Mouse (Mus musculus) left cerebral cortex, adult 2 months (tissue): ENCODE results near the gene Fndc3a. TPM values are rescaled to one million over a fixed set of nuclear protein-coding genes. Genes with fewer than 3 reads are reported as not detected.

Experiments used
- DNase-seq, 2 experiments: peaks; one replicate each; pipeline ENCODE4 v3.0.0; 2021 to 2022; ENCODE audit warnings: low spot score in 2 of 2, mixed read lengths in 1 of 2; ENCODE audit errors: extremely low spot score in 1 of 2
- H3K27ac ChIP-seq: fragments of 200-600 bp; 2 replicates; pipeline ENCODE4 v1.8.1; 2022
- H3K4me3 ChIP-seq: fragments of 200-600 bp; 2 replicates; pipeline ENCODE4 v1.8.1; 2022
- CTCF ChIP-seq: fragments of 200-600 bp; IDR thresholded peaks from 2 replicates; pipeline ENCODE4 v1.8.1; 2022; ENCODE audit warnings: antibody characterized with exemption, mild to moderate bottlenecking, moderate library complexity
- intact Hi-C: fragments of 180-260 bp; cut with DNase I; formaldehyde crosslinking; loops from one replicate; pipeline ENCODE4 v1.15.1; 2025
- total RNA-seq, 2 experiments: library from RNA; stranded (reverse); gene quantifications; 2 replicates each; pipeline ENCODE4 v1.2.3; 2021

Fndc3a gene
- total RNA-seq, 2 experiments from 2014 or later, result 50.7 to 56.5 TPM

- Histone ChIP-seq H3K27ac (no peak overlapping the region), H3K4me3 (no peak overlapping the region)
- intact Hi-C loops, result no loop called here
- no peak for DNase-seq
- no peak for TF ChIP-seq CTCF
Observed at GRCm38 (mm10) chr14:72598976-72599740, 110.6 kb downstream of the Fndc3a start.

GRCm38 (mm10) chr14:72594191-72594590, 115.6 kb downstream of the Fndc3a start:
- Histone ChIP-seq H3K4me3 (no peak overlapping the region), H3K27ac (no peak overlapping the region)
- no peak for DNase-seq
- TF ChIP-seq CTCF, result no peak
- intact Hi-C loops, result no loop called here

- TF ChIP-seq CTCF, result no peak
- no peak overlapping the region for H3K4me3 ChIP-seq
- no peak for DNase-seq
- intact Hi-C loops, result no loop called here
- H3K27ac ChIP-seq, result no peak overlapping the region
Observed at GRCm38 (mm10) chr14:72589415-72589814, 120.4 kb downstream of the Fndc3a start.

- no peak overlapping the region for H3K4me3 ChIP-seq
- no peak overlapping the region for H3K27ac ChIP-seq
- TF ChIP-seq CTCF, result no peak
- DNase-seq, result no peak
- intact Hi-C loops, result no loop called here
Observed at GRCm38 (mm10) chr14:72582979-72583378, 126.8 kb downstream of the Fndc3a start.

GRCm38 (mm10) chr14:72580991-72581390, 128.8 kb downstream of the Fndc3a start:
- H3K27ac ChIP-seq, result no peak overlapping the region
- intact Hi-C loops, result no loop called here
- DNase-seq, result no peak
- H3K4me3 ChIP-seq, result no peak overlapping the region
- TF ChIP-seq CTCF, result no peak

GRCm38 (mm10) chr14:72576283-72576682, 133.5 kb downstream of the Fndc3a start:
- intact Hi-C loops, result loop anchor here (5.0 kb wide), 2 partner anchors 426 to 521 kb away; no protein-coding TSS in a partner anchor
- TF ChIP-seq CTCF, result peak; percentile 33
- Histone ChIP-seq H3K4me3 (no peak overlapping the region), H3K27ac (no peak overlapping the region)
- no peak for DNase-seq

GRCm38 (mm10) chr14:72563941-72564340, 145.9 kb downstream of the Fndc3a start:
- DNase-seq, result no peak
- no peak for TF ChIP-seq CTCF
- Histone ChIP-seq H3K27ac (no peak overlapping the region), H3K4me3 (no peak overlapping the region)
- intact Hi-C loops, result no loop called here

- Histone ChIP-seq H3K4me3 (no peak overlapping the region), H3K27ac (no peak overlapping the region)
- no peak for TF ChIP-seq CTCF
- DNase-seq, result no peak
- intact Hi-C loops, result no loop called here
Observed at GRCm38 (mm10) chr14:72558795-72559194, 151.0 kb downstream of the Fndc3a start.

- Histone ChIP-seq H3K4me3 (no peak overlapping the region), H3K27ac (no peak overlapping the region)
- peak; percentile 41 for TF ChIP-seq CTCF
- intact Hi-C loops, result no loop called here
- no peak for DNase-seq
Observed at GRCm38 (mm10) chr14:72555846-72556245, 154.0 kb downstream of the Fndc3a start.

- Histone ChIP-seq H3K27ac (no peak overlapping the region), H3K4me3 (no peak overlapping the region)
- no peak for TF ChIP-seq CTCF
- intact Hi-C loops, result no loop called here
- DNase-seq, result no peak
Observed at GRCm38 (mm10) chr14:72536392-72537017, 173.3 kb downstream of the Fndc3a start.

- no peak overlapping the region for H3K4me3 ChIP-seq
- no peak overlapping the region for H3K27ac ChIP-seq
- no peak for TF ChIP-seq CTCF
- DNase-seq, result no peak
- intact Hi-C loops, result no loop called here
Observed at GRCm38 (mm10) chr14:72533862-72534261, 175.9 kb downstream of the Fndc3a start.

GRCm38 (mm10) chr14:72532028-72532917, 177.5 kb downstream of the Fndc3a start:
- TF ChIP-seq CTCF, result no peak
- H3K27ac ChIP-seq, result no peak overlapping the region
- DNase-seq, result peak in 1 of 2 experiments; percentile 23
- H3K4me3 ChIP-seq, result peak overlapping the region; percentile 49
- intact Hi-C loops, result no loop called here
